In genomic region chr1:57849916-57850315, GRCm38 (mm10) we compare ENCODE assay signal across 10 mouse cellular contexts.
DNase-seq lines count a peak whose midpoint lies in the region; ATAC-seq and TF ChIP-seq lines count a peak whose summit lies in the region.
"Had no signal": no experiment of that assay in that cellular context is flagged by ENCODE, and none has a peak within 500 bp of the region (broad histone marks: within the 10 kb centered on the region; RNA-seq: fewer than 3 reads in every experiment).

No protein-coding gene starts in this region.

- TF ChIP-seq EP300 in stomach, postnatal 0 days (optimal IDR thresholded peaks at IDR 0.05): no peak

- H3K4me3 ChIP-seq in heart, embryonic 11.5 days (ENCODE audit: low read depth, low read length): no peak overlapping the region
- no peak overlapping the region for H3K4me3 ChIP-seq in stomach, postnatal 0 days (ENCODE audit: low read depth, low read length)
- H3K4me3 ChIP-seq: hindbrain, embryonic 15.5 days; neural tube, embryonic 12.5 days had no signal

- no peak for ATAC-seq in heart, embryonic 11.5 days (replicated peaks; ENCODE audit: insufficient number of reproducible peaks, low FRiP score, low TSS enrichment)
- peak; percentile 33; the same call in 1 of the 2 replicates for ATAC-seq in stomach, postnatal 0 days (ENCODE audit: low FRiP score, low TSS enrichment)
- no peak for ATAC-seq in activated CD4-positive, CD25-positive, alpha-beta regulatory T cell, adult 4 months
- no peak for ATAC-seq in monocyte, adult 5-6 weeks (replicated peaks; ENCODE audit: insufficient number of reproducible peaks, low FRiP score, low TSS enrichment, poor library complexity, severe bottlenecking)

- peaks cover 13% of the 10 kb centered on the region for H3K4me1 ChIP-seq in heart, embryonic 11.5 days (ENCODE audit: control insufficient read depth, insufficient read depth, low read length)
- H3K4me1 ChIP-seq in stomach, postnatal 0 days (replicated peaks; ENCODE audit: control insufficient read depth, insufficient read depth): peaks cover 8% of the 10 kb centered on the region

- no peaks in the 10 kb centered on the region for H3K27me3 ChIP-seq in heart, embryonic 11.5 days (ENCODE audit: control insufficient read depth, insufficient read depth, low read length)
- H3K27me3 ChIP-seq in stomach, postnatal 0 days (ENCODE audit: control insufficient read depth, insufficient read depth, low read length): no peaks in the 10 kb centered on the region
- H3K27me3 ChIP-seq: hindbrain, embryonic 15.5 days; neural tube, embryonic 12.5 days had no signal

- no peak overlapping the region for H3K4me2 ChIP-seq in heart, embryonic 11.5 days
- peak overlapping the region; percentile 42 for H3K4me2 ChIP-seq in stomach, postnatal 0 days (replicated peaks; ENCODE audit: low read depth)
- H3K4me2 ChIP-seq: hindbrain, embryonic 15.5 days; neural tube, embryonic 12.5 days had no signal

- H3K9me3 ChIP-seq in heart, embryonic 11.5 days (replicated peaks; ENCODE audit: control insufficient read depth, low read length): no peaks in the 10 kb centered on the region
- H3K9me3 ChIP-seq in stomach, postnatal 0 days (ENCODE audit: control insufficient read depth, low read length): no peaks in the 10 kb centered on the region
- H3K9me3 ChIP-seq: hindbrain, embryonic 15.5 days; neural tube, embryonic 12.5 days had no signal

- DNase-seq in heart, adult 11 months: peak; percentile 94
- DNase-seq in ovary, postnatal 14 days (ENCODE audit: low spot score): peak; percentile 25
- DNase-seq in ovary, postnatal 36 days (ENCODE audit: low spot score): no peak
- peak; percentile 30 for DNase-seq in kidney, postnatal 10 days
- peak; percentile 43 for DNase-seq in stomach, postnatal 0 days (ENCODE audit: low spot score)

- no peak overlapping the region for H3K9ac ChIP-seq in heart, embryonic 11.5 days (ENCODE audit: low read depth, low read length)
- no peak overlapping the region for H3K9ac ChIP-seq in stomach, postnatal 0 days (ENCODE audit: low read length)
- H3K9ac ChIP-seq: hindbrain, embryonic 15.5 days; neural tube, embryonic 12.5 days had no signal

- WGBS in heart, embryonic 11.5 days (ENCODE audit: insufficient replicate concordance): 61% methylated on average over 3 of the region's 3 CpGs
- WGBS in stomach, postnatal 0 days: 45% methylated on average over 3 of the region's 3 CpGs

- H3K36me3 ChIP-seq in heart, embryonic 11.5 days (ENCODE audit: control insufficient read depth, insufficient read depth, low read length): no peaks in the 10 kb centered on the region
- no peaks in the 10 kb centered on the region for H3K36me3 ChIP-seq in stomach, postnatal 0 days (ENCODE audit: control insufficient read depth, insufficient read depth, low read length)
- H3K36me3 ChIP-seq: hindbrain, embryonic 15.5 days; neural tube, embryonic 12.5 days had no signal

- no peak for TF ChIP-seq CTCF in stomach, postnatal 0 days (IDR thresholded peaks at IDR 0.05; ENCODE audit: low read depth)

- no peak overlapping the region for H3K27ac ChIP-seq in heart, embryonic 11.5 days (ENCODE audit: low read depth, low read length)
- H3K27ac ChIP-seq in stomach, postnatal 0 days (replicated peaks): no peak overlapping the region
- H3K27ac ChIP-seq: hindbrain, embryonic 15.5 days; neural tube, embryonic 12.5 days had no signal
